Mouse (Mus musculus): ENCODE data around the gene Pagr1a.

Gene Pagr1a

GRCm38 (mm10) chr7:127020901-127021562 lies 3.9 kb upstream of the Pagr1a start, which contains the start of the genes Gm42742 and Prrt2:
Gene Gm42742 (minus strand): TSS chr7:127021097.
Gene Prrt2 (minus strand): TSS chr7:127021211.
- peak; percentile 91 for DNase-seq (ENCODE audit: low read depth, low spot score)

GRCm38 (mm10) chr7:127020491-127020890 lies 3.3 kb upstream of the Pagr1a start:
- DNase-seq (ENCODE audit: low read depth, low spot score), result peak; percentile 60

GRCm38 (mm10) chr7:127020031-127020430 lies 2.9 kb upstream of the Pagr1a start:
- DNase-seq (ENCODE audit: low read depth, low spot score), result peak; percentile 70

- DNase-seq (ENCODE audit: low read depth, low spot score), result no peak
Measured at GRCm38 (mm10) chr7:127019306-127019960, 2.3 kb upstream of the Pagr1a start.

GRCm38 (mm10) chr7:127018416-127019305 lies 1.5 kb upstream of the Pagr1a start:
- no peak for DNase-seq (ENCODE audit: low read depth, low spot score)

- DNase-seq (ENCODE audit: low read depth, low spot score), result no peak
Measured at GRCm38 (mm10) chr7:127017950-127018345, 796 bp upstream of the Pagr1a start.

GRCm38 (mm10) chr7:127016486-127016938 lies 640 bp downstream of the Pagr1a start:
- DNase-seq (ENCODE audit: low read depth, low spot score), result peak; percentile 83

- no peak for DNase-seq (ENCODE audit: low read depth, low spot score)
Measured at GRCm38 (mm10) chr7:127016481-127016485, 869 bp downstream of the Pagr1a start, which contains the start of gene Pagr1b. Gene Pagr1b (minus strand): TSS chr7:127016484.

- DNase-seq (ENCODE audit: low read depth, low spot score), result peak; percentile 89
Measured at GRCm38 (mm10) chr7:127016081-127016480, 1.1 kb downstream of the Pagr1a start.

- DNase-seq (ENCODE audit: low read depth, low spot score), result no peak
Measured at GRCm38 (mm10) chr7:127014993-127015392, 2.2 kb downstream of the Pagr1a start.

GRCm38 (mm10) chr7:127014320-127014719 lies 2.8 kb downstream of the Pagr1a start, which contains the start of gene Mvp:
Gene Mvp (minus strand): TSS chr7:127014621.
- DNase-seq (ENCODE audit: low read depth, low spot score), result peak; percentile 73

- no peak for DNase-seq (ENCODE audit: low read depth, low spot score)
Measured at GRCm38 (mm10) chr7:127013385-127013784, 3.8 kb downstream of the Pagr1a start.

GRCm38 (mm10) chr7:127012845-127013244 lies 4.3 kb downstream of the Pagr1a start:
- DNase-seq (ENCODE audit: low read depth, low spot score), result no peak

- peak; percentile 45 for DNase-seq (ENCODE audit: low read depth, low spot score)
Measured at GRCm38 (mm10) chr7:127012374-127012773, 4.8 kb downstream of the Pagr1a start.

- DNase-seq (ENCODE audit: low read depth, low spot score), result no peak
Measured at GRCm38 (mm10) chr7:127011717-127012116, 5.4 kb downstream of the Pagr1a start.

GRCm38 (mm10) chr7:127011051-127011450 lies 6.1 kb downstream of the Pagr1a start:
- no peak for DNase-seq (ENCODE audit: low read depth, low spot score)

- DNase-seq (ENCODE audit: low read depth, low spot score), result no peak
Measured at GRCm38 (mm10) chr7:127009307-127010085, 7.7 kb downstream of the Pagr1a start.

GRCm38 (mm10) chr7:127008239-127009019 lies 8.7 kb downstream of the Pagr1a start:
- peak; percentile 99 for DNase-seq (ENCODE audit: low read depth, low spot score)

- DNase-seq (ENCODE audit: low read depth, low spot score), result no peak
Measured at GRCm38 (mm10) chr7:127007313-127008024, 9.7 kb downstream of the Pagr1a start.

GRCm38 (mm10) chr7:127004122-127004875 lies 12.9 kb downstream of the Pagr1a start:
- no peak for DNase-seq (ENCODE audit: low read depth, low spot score)

Data from brain, adult 2 months (tissue).